7 mouse cellular contexts compared by ENCODE assay signal in the genomic region with DNA sequence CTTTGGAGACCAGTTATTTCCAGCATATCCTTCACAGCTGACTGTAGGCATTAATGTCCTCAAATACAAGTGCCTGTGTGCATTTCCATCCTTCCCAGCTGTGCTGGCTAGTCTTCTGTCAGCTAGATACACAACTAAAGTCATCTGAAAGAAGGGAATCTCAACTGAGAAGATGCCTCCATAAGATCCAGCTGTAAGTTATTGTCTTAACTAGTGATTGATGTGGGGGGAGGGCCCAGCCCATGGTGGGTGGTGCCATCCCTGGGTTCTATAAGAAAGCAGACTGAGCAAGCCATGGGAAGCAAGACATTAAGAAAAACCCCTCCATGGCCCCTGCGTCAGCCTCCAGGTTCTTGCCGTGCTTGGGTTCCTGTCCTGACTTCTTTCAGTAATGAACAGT. TPM values are rescaled to one million over a fixed set of nuclear protein-coding genes. Genes with fewer than 3 reads are reported as not detected.
DNase-seq lines count a peak whose midpoint lies in the region; ATAC-seq lines count a peak whose summit lies in the region.

A gene (plus strand): TSS at position 301 of the 400 bp plus-strand sequence.

- no peak within 1 kb of the TSS for H3K4me3 ChIP-seq in forebrain, embryonic 10.5 days
- H3K4me3 ChIP-seq in limb, embryonic 15.5 days: no peak within 1 kb of the TSS
- H3K4me3 ChIP-seq in stomach, embryonic 15.5 days (replicated peaks): no peak within 1 kb of the TSS

- no peaks in the 10 kb centered on the region for H3K36me3 ChIP-seq in forebrain, embryonic 10.5 days (replicated peaks)
- H3K36me3 ChIP-seq in limb, embryonic 15.5 days: no peaks in the 10 kb centered on the region
- no peaks in the 10 kb centered on the region for H3K36me3 ChIP-seq in stomach, embryonic 15.5 days

- no peak for ATAC-seq in limb, embryonic 15.5 days (ENCODE audit: insufficient number of reproducible peaks, low FRiP score, low TSS enrichment, low read depth)
- ATAC-seq in stomach, embryonic 15.5 days (ENCODE audit: insufficient read depth, low FRiP score, low read depth): no peak

- no peak within 1 kb of the TSS for H3K9ac ChIP-seq in limb, embryonic 15.5 days
- no peak within 1 kb of the TSS for H3K9ac ChIP-seq in stomach, embryonic 15.5 days

- H3K27me3 ChIP-seq in forebrain, embryonic 10.5 days (ENCODE audit: poor library complexity, severe bottlenecking): no peaks in the 10 kb centered on the region
- no peaks in the 10 kb centered on the region for H3K27me3 ChIP-seq in limb, embryonic 15.5 days
- no peaks in the 10 kb centered on the region for H3K27me3 ChIP-seq in stomach, embryonic 15.5 days (replicated peaks)

- WGBS in forebrain, embryonic 10.5 days: 88% methylated on average over 2 of the region's 2 CpGs
- WGBS in limb, embryonic 15.5 days: 90% methylated on average over 2 of the region's 2 CpGs
- 89% methylated on average over 2 of the region's 2 CpGs for WGBS in stomach, embryonic 15.5 days

- H3K4me1 ChIP-seq in forebrain, embryonic 10.5 days: peaks cover 5% of the 10 kb centered on the region
- H3K4me1 ChIP-seq in limb, embryonic 15.5 days: peaks cover 10% of the 10 kb centered on the region; the same call in 1 of the 2 replicates
- peaks cover 7% of the 10 kb centered on the region for H3K4me1 ChIP-seq in stomach, embryonic 15.5 days

- H3K4me2 ChIP-seq in limb, embryonic 15.5 days: no peak within 1 kb of the TSS
- no peak within 1 kb of the TSS for H3K4me2 ChIP-seq in stomach, embryonic 15.5 days

- no peak for DNase-seq in thymus, postnatal 0 days (ENCODE audit: low spot score)
- no peak for DNase-seq in thymus, adult 18-20 months
- DNase-seq in forebrain, embryonic 10.5 days (ENCODE audit: extremely low spot score, low spot score): no peak
- no peak for DNase-seq in heart, postnatal 4 days
- DNase-seq in thymus, postnatal 4 days: no peak

- H3K9me3 ChIP-seq in forebrain, embryonic 10.5 days: no peaks in the 10 kb centered on the region
- no peaks in the 10 kb centered on the region for H3K9me3 ChIP-seq in limb, embryonic 15.5 days
- no peaks in the 10 kb centered on the region for H3K9me3 ChIP-seq in stomach, embryonic 15.5 days

- no peak within 1 kb of the TSS for H3K27ac ChIP-seq in forebrain, embryonic 10.5 days
- H3K27ac ChIP-seq in limb, embryonic 15.5 days: peak within 1 kb of the TSS; percentile 38; the same call in 1 of the 2 replicates
- peak within 1 kb of the TSS; percentile 16; the same call in 1 of the 2 replicates for H3K27ac ChIP-seq in stomach, embryonic 15.5 days

RNA-seq across cellular contexts. Expression of the gene that starts here (rescaled TPM):
- polyA plus RNA-seq in thymus, postnatal 0 days (2015; fragmentation: Nextera tagmentation; extraction: Ambion mirVana): 266 and 279 TPM in 2 replicates
- polyA plus RNA-seq in forebrain, embryonic 10.5 days (2016; fragmentation: Nextera tagmentation; extraction: Ambion mirVana): 271 and 273 TPM in 2 replicates
- 100 to 1,000 TPM; 606 to 622 TPM for total RNA-seq in heart, postnatal 4 days (2021)
- 207 and 225 TPM in 2 replicates for polyA plus RNA-seq in limb, embryonic 15.5 days (2015; fragmentation: Nextera tagmentation; extraction: Ambion mirVana)
- polyA plus RNA-seq in stomach, embryonic 15.5 days (2015; fragmentation: Nextera tagmentation; extraction: Ambion mirVana): 264 and 310 TPM in 2 replicates
